Mouse (Mus musculus) kidney, postnatal 0 days (tissue): ENCODE results near the gene Adamts16. TPM values are rescaled to one million over a fixed set of nuclear protein-coding genes. Genes with fewer than 3 reads are reported as not detected.

ENCODE experiments used
- ATAC-seq: fragments of 200-750 bp; cut with Nextera tagmentation; replicated peaks from 2 replicates; pipeline ENCODE4 v1.8.0; 2017; ENCODE audit warnings: low read depth, moderate number of reproducible peaks, moderate TSS enrichment, moderate library complexity; ENCODE audit not compliant: low FRiP score
- DNase-seq: peaks from one replicate; pipeline ENCODE4 v3.0.0-alpha.2; 2016; ENCODE audit warnings: low spot score
- H3K27ac ChIP-seq: fragments of 300-500 bp; sonication (generic); 2 replicates; pipeline ENCODE4 v1.5.1; 2014; ENCODE audit warnings: mild to moderate bottlenecking
- H3K27me3 ChIP-seq: fragments of 300-500 bp; sonication (generic); 2 replicates; pipeline ENCODE4 v1.6.1; 2014; ENCODE audit warnings: low read length, mixed read lengths; ENCODE audit not compliant: insufficient read depth
- H3K36me3 ChIP-seq: fragments of 300-500 bp; sonication (generic); 2 replicates; pipeline ENCODE4 v1.6.1; 2014; ENCODE audit warnings: low read length, mixed read lengths; ENCODE audit not compliant: insufficient read depth
- H3K4me1 ChIP-seq: fragments of 300-500 bp; sonication (generic); replicated peaks from 2 replicates; pipeline ENCODE4 v1.6.1; 2014; ENCODE audit warnings: antibody characterized with exemption, low read length, mixed read lengths; ENCODE audit not compliant: insufficient read depth
- H3K4me2 ChIP-seq: fragments of 300-500 bp; sonication (generic); 2 replicates; pipeline ENCODE4 v1.6.1; 2014; ENCODE audit warnings: mild to moderate bottlenecking, low read length, moderate library complexity, mixed read lengths
- H3K4me3 ChIP-seq: fragments of 300-500 bp; sonication (generic); replicated peaks from 2 replicates; pipeline ENCODE4 v1.5.1; 2014; ENCODE audit warnings: low read depth, low read length
- H3K9ac ChIP-seq: fragments of 300-500 bp; sonication (generic); 2 replicates; pipeline ENCODE4 v1.6.1; 2014; ENCODE audit warnings: low read depth, low read length
- H3K9me3 ChIP-seq: fragments of 300-500 bp; sonication (generic); replicated peaks from 2 replicates; pipeline ENCODE4 v1.6.1; 2016; ENCODE audit warnings: low read length, inconsistent platforms, mixed read lengths
- CTCF ChIP-seq: IDR thresholded peaks from 2 replicates; pipeline ENCODE4 v1.5.1; 2016; ENCODE audit warnings: antibody characterized with exemption, low read depth, mild to moderate bottlenecking, moderate library complexity
- WGBS: fragments of 180-500 bp; shearing (Covaris S2); extraction: QIAGEN DNeasy Blood & Tissue Kit; methylation state at CpG from one replicate; pipeline ENCODE4 v1.1.7; 2014; 5-methylcytosine and 5-hydroxymethylcytosine counted together
- polyA plus RNA-seq: library from polyadenylated mRNA; unstranded; fragments of >200 nt; fragmentation: Nextera tagmentation; extraction: Ambion mirVana; gene quantifications from 2 replicates; pipeline ENCODE4 v1.2.1, GENCODE M21; 2015

Adamts16 gene
- polyA plus RNA-seq, 1 experiment from 2014 or later, result 11.8 TPM

- Histone ChIP-seq H3K36me3 (no peaks in the 10 kb centered on the region), H3K27ac (no peak overlapping the region)
- DNase-seq, result peak; percentile 39
Measured at GRCm38 (mm10) chr13:70740281-70741240, 101.0 kb downstream of the Adamts16 start.

DNA sequence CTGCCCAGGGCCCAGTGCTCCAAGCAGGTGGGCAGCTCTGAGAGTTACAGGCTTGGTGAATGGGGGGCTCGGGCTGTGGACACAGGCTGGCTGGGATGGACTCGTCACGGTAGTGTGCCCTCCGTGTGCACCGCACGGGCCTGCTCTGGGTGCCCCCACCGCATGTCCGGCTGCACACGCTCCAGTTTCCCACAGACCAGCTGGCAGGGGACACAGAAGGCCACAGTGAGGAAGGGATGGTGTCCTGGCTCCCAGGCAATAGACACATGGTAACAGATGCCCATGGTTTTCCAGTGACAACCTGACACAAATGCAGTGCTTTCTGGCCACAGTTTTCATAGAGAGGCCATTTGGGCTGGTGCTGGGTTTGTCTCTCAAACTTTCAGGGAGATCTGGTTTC lies 102.8 kb downstream of the Adamts16 start:
- no peak overlapping the region for H3K9ac ChIP-seq
- no peaks in the 10 kb centered on the region for H3K27me3 ChIP-seq
- no peaks in the 10 kb centered on the region for H3K36me3 ChIP-seq
- DNase-seq (no peak), ATAC-seq (no peak)
- H3K4me3 ChIP-seq, result no peak overlapping the region
- H3K27ac ChIP-seq, result no peak overlapping the region
- H3K4me2 ChIP-seq, result no peak overlapping the region
- no peak for TF ChIP-seq CTCF
- no peaks in the 10 kb centered on the region for H3K4me1 ChIP-seq
- 75% methylated on average over 9 of the region's 9 CpGs for WGBS
- H3K9me3 ChIP-seq, result no peaks in the 10 kb centered on the region

More at GRCm38 (mm10) chr13:70740281-70741240, 101.0 kb downstream of the Adamts16 start:
- no peaks in the 10 kb centered on the region for H3K4me1 ChIP-seq
- H3K9me3 ChIP-seq, result no peaks in the 10 kb centered on the region
- H3K9ac ChIP-seq, result no peak overlapping the region
- TF ChIP-seq CTCF, result no peak
- no peak for ATAC-seq
- peak overlapping the region; percentile 10; the same call in 1 of the 2 replicates for H3K4me2 ChIP-seq
- H3K4me3 ChIP-seq, result no peak overlapping the region
- H3K27me3 ChIP-seq, result no peaks in the 10 kb centered on the region
- WGBS, result 31% methylated on average over 17 of the region's 17 CpGs

GRCm38 (mm10) chr13:70736409-70736808 lies 105.2 kb downstream of the Adamts16 start:
- Histone ChIP-seq H3K27me3 (no peaks in the 10 kb centered on the region), H3K9me3 (no peaks in the 10 kb centered on the region), H3K4me1 (no peaks in the 10 kb centered on the region), H3K4me3 (no peak overlapping the region), H3K36me3 (no peaks in the 10 kb centered on the region), H3K9ac (no peak overlapping the region), H3K4me2 (no peak overlapping the region), H3K27ac (no peak overlapping the region)
- 60% methylated on average over 4 of the region's 4 CpGs for WGBS
- no peak for TF ChIP-seq CTCF
- DNase-seq (no peak), ATAC-seq (no peak)

GRCm38 (mm10) chr13:70734640-70735039 lies 107.0 kb downstream of the Adamts16 start:
- H3K4me1 ChIP-seq, result no peaks in the 10 kb centered on the region
- WGBS, result 89% methylated on average over 5 of the region's 5 CpGs
- no peaks in the 10 kb centered on the region for H3K27me3 ChIP-seq
- TF ChIP-seq CTCF, result no peak
- H3K36me3 ChIP-seq, result no peaks in the 10 kb centered on the region
- H3K9ac ChIP-seq, result no peak overlapping the region
- H3K27ac ChIP-seq, result no peak overlapping the region
- H3K4me2 ChIP-seq, result no peak overlapping the region
- ATAC-seq (no peak), DNase-seq (no peak)
- no peaks in the 10 kb centered on the region for H3K9me3 ChIP-seq
- H3K4me3 ChIP-seq, result no peak overlapping the region

GRCm38 (mm10) chr13:70733911-70734310 lies 107.7 kb downstream of the Adamts16 start:
- DNase-seq, result no peak
- Histone ChIP-seq H3K9ac (no peak overlapping the region), H3K36me3 (no peaks in the 10 kb centered on the region), H3K4me2 (no peak overlapping the region), H3K4me1 (no peaks in the 10 kb centered on the region), H3K4me3 (no peak overlapping the region), H3K27ac (no peak overlapping the region), H3K9me3 (no peaks in the 10 kb centered on the region), H3K27me3 (no peaks in the 10 kb centered on the region)
- ATAC-seq, result no peak
- 82% methylated on average over 1 of the region's 1 CpGs for WGBS
- TF ChIP-seq CTCF, result no peak

DNA sequence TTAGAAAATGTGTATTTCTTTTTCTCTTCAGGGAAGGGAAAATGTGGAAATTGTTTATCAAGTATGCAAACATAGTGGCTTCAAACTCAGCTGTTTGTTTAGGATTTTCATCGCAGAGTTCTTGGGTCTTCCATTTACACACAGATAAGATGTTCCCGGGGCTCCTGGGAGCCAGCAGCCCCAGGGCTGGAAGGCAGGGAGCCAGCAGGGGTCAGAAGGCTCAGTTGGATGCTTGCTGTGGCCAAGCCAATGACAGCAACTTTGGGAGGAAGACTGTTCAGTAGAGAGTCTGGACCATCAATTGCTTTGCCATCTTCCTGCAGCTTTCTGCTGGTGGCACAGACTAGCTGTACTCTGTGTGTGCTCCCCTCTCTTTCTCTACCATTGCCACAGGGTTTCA lies 108.4 kb downstream of the Adamts16 start:
- no peak for DNase-seq
- Histone ChIP-seq H3K27me3 (no peaks in the 10 kb centered on the region), H3K9me3 (no peaks in the 10 kb centered on the region), H3K9ac (no peak overlapping the region), H3K4me2 (no peak overlapping the region), H3K4me3 (no peak overlapping the region), H3K36me3 (no peaks in the 10 kb centered on the region), H3K4me1 (no peaks in the 10 kb centered on the region), H3K27ac (no peak overlapping the region)
- no peak for TF ChIP-seq CTCF
- ATAC-seq, result no peak
- 70% methylated on average over 2 of the region's 2 CpGs for WGBS
